Mouse (Mus musculus) mesoderm, embryonic 11.5 days (tissue): Measurements from ENCODE around the gene Cebpb.
"Not testable (repeated sequence)": the region's sequence is repeated elsewhere in the genome, so short reads cannot be mapped to it uniquely, and the experiment has no call there.

ENCODE experiments used
- DNase-seq: peaks from one replicate; pipeline ENCODE4 v3.0.0-alpha.2; 2012; ENCODE audit warnings: low read depth, low spot score

Cebpb gene

DNA sequence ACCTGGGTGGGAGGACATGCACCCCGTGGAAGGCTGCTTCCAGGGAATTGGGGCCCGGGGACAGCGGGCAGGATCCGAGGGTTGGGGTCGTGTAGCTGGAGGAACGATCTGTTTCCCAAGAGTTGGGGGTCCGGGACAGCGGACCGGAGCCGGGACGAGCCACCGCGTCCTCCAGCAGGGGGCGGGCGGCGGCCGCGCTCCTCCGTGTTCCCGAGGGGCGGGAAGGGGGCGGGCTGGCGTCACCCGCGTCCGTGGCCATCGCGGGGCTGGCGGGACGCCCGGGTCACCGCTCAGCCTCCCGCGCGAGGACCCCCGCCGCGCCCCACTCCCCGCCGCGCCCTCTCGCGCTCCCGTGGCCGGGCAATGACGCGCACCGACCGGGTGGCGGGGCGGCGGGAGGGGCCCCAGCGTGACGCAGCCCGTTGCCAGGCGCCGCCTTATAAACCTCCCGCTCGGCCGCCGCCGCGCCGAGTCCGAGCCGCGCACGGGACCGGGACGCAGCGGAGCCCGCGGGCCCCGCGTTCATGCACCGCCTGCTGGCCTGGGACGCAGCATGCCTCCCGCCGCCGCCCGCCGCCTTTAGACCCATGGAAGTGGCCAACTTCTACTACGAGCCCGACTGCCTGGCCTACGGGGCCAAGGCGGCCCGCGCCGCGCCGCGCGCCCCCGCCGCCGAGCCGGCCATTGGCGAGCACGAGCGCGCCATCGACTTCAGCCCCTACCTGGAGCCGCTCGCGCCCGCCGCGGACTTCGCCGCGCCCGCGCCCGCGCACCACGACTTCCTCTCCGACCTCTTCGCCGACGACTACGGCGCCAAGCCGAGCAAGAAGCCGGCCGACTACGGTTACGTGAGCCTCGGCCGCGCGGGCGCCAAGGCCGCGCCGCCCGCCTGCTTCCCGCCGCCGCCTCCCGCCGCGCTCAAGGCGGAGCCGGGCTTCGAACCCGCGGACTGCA, at the start of gene Cebpb:
Gene Cebpb, plus strand, starts transcription at position 418 of the 954 bp plus-strand sequence.
- DNase-seq, result peak; percentile 53

DNA sequence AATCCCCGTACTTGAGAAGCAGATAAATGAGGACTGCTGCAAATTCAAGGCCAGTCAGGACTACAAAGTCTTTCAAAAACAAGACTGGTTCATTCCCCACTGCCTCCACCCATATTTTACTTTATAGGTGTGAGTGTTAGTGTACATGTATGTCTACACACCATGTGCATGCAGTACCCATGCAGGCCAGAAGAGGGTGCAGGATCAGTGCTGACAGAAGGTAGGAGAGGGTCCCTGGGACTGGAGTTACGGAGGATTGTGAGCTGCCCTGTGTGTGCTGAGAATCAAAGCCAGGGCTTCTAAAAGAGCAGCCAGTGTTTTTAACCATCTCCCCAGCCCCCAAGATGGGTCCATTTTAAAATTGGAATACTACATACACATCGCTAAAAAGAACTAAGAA, 48.4 kb upstream of the Cebpb start:
- DNase-seq, result no peak

DNA sequence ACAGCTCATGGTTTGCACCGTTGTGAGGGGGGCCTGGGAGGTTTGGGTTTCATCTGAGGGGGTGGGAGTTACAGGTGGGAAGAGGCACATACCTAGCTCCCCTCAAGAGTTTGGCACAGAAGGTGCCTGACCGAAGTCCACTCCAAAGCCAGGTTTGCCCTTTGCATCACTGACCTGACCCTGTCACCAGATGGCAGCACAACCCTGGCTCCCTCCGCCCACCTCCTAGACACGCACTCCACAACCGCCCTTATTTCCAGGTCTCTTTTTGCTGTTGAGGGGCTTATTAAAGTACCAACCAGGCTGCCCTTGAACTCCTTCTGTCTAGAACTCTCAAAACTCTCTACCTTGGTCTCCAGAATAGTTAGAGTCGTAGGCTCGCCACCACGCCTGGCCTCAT, 47.4 kb upstream of the Cebpb start:
- no peak for DNase-seq

DNA sequence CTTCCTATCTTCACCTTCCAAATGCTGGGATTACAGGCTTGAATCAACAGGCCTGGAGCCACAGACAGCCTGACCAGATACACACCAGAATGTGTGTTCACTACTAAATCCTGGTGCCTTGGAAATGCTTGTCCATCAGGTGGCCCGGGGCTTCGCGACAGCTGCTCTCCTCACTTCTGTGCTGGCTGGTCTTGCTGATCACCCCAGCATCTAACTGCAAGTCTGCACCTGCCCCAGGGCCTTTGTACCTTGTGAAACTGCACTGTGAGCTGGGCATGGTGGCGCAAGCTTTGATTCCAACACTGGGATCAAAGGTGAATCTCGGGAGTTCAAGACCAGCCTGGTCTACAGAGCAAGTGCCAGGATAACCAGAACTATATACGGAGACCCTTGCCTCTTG, 46.6 kb upstream of the Cebpb start:
- DNase-seq, result no peak

DNA sequence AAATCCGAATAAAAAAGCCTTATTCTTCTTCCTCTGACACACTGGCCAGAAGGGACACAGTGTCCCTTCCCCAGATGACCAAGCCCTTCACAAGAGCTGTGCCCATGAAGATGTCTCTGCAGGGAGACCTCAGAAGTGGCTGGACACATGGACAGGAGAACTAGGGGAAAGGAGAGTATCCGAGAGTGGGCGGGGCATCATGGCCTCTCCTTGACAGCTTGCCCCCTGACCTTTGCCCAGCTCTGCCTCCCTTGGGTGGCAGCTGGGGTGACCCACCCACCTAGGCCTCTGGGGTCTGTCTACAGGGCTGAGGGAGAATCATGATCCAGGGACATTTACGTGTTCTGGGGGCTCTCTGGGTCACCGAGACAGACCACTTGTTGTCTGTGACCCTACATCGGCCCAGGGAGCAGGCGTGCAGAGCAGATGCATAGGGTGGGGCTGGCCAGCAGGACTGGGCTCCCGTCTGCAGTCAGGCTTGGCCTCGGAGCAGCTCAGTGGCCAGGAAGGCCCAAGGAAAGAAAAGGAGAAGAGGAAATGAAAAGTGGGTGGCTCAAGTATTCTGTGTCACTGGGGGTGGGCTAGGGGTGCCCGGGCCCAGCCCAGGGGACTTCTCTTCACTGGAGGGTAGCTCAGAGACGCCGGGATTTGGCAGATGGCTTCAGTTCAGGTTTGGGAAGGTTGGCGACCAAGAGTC, 45.2 kb upstream of the Cebpb start:
- not testable (repeated sequence) for DNase-seq

DNA sequence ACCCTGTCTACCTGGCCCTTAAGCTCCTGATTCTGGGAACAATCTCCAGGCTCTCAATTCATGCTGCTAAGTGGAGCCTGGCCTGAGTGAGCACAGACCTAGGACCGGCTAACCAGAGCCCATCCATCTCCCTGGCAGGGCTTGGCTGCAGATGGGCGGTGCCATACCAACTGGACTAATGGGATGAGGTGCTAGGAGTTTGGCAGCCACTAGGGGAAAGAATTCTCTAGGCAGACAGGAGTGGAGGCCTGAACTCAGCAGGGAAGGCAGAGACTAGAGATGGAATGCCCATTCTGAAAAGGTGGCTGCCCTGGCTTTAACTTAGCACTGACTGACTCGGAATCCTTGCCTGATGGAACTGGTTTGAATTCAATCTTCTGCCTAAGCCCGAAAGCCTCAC, 42.3 kb upstream of the Cebpb start:
- no peak for DNase-seq

DNA sequence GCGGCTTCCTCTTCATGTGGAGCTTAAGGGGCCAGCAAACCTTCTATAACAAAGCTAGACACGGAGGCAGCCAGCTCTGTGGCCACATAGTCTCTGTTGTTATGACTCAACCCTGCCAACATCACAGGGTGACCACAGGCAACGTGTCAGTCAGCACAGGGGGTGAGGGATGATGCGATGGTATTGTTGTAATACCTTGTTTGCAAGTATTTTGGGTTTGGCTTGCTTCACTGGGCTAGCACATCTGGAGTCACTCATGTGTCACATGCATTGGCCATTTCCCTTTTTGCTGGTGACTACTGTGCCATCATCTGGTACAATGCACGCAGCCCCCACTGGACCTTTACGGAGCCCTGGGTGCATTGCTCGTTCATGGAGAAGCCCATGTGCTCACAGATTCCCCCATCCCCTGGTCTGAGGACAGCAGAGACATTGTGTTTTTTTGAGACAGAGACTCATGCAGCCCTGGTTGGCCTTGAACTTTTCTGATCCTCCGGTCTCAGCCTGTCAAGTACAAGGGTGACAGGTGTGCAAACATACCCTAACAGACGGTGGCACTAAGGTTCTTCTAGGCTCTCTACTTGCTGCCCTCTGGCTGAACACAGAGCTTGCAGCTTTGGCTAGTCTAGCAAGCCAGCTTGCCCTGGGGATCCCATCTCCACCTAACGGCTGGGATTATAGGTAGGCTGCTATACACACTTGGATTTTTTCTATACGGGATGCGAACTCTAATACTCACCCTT, 39.3 kb upstream of the Cebpb start:
- no peak for DNase-seq

DNA sequence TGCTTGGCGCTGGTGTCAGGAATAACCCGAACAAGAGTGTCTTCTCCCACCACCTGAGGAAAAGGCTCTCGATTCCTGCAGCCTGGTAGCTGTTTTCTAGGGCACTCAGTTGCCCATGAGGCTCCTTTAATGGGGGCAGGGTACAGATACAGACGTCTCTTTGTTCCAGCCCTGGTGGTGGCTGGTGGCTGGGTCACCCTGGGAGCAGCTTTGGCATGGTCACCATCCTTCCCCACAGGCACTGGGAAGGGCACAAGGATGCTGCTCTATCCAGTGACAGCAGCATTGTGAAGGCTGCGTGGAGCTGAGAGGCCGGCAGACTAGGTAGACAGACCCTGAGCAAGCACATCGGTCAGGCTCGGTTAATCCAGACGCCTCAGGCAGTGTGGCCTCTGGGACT, 37.1 kb upstream of the Cebpb start:
- no peak for DNase-seq

DNA sequence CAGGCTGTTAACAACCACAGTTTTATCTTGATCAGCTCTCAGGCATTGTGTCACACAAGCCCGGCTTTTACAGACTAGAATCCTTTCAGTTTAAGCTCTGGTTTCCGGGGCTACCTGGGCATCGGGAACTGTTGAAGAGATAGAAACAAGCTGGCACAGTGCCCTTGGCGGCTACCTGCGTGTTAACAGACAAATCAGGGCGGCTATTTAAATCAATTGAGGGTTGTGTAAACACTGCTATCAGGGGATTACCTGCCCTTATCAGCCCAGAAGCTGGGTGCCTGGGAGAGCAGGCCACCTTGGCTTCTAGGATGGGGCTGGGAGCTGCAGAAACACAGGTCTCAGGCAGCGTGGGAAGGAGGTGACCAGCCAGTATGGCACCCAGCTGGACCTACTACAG, 36.0 kb upstream of the Cebpb start:
- DNase-seq, result no peak

DNA sequence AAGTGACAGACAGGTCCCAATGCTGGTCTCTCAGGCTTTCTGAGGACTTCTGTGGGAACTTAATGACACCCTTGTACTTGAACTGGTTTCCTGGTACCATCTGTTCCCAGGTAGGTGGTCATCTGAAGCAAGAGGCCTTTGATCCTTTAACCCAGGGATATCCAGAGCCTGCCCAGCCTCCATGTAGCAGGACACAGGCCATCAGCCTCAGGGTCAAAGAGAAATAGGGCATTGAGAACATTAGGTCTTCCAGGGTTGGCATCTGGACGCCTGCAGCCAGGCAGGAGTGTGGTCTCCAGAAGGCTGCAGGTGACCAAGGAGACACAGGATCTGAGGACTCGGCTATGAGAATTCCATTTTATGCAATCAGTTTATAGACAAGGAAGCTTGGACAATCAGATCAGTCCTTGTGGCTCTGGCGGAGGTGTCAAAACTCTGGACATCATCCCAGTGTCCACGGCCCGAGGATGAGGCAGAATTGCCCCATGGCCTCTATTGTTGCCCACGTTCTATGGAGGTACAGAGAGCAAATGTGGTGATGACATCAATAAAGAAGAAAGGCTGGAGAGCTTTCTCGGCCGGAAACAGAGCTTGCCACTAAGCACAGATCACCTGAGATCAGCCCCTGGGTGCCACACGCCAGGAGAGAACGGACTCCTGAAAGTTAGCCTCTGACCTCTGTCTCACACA, 33.7 kb upstream of the Cebpb start:
- DNase-seq, result no peak

DNA sequence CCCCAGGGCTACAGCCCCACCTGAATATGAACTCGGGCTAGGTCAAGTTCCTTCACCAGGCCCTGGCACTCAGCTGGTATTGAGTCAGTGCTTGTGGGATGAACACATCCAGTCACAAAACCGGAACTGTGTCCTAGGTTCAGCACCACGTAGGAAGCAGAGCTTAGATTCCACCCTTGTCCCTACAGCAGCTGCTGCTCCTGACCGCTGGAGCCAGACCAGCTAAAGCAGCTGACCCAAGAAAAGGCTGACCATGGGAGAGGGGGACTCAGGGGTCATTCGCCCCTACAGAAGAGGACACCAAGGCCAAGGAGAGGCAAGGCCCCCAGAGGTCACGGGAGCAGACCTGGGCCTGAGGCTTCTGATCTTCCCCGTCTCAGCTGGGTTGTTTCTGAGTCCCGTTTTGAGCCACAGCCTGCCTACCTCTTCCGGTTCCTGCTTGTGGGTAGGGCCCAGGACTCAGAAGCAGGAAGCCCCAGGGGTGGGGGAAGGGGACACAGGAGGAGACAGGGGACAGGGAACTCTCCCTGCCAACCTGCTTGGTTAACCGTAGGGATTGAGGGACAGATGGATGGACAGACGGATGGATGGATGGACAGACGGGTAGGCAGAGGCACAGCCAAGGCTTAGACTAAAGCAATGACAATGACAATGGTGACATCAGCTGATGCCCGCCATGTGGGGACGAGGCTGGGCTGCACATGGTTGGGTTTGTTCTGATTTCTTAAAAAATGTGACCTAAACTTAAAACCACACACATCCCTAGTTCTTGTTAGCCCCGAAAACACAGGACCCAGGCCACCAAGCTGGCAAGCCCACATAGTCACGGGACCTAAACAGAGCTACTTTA, 31.9 kb upstream of the Cebpb start:
- no peak for DNase-seq

DNA sequence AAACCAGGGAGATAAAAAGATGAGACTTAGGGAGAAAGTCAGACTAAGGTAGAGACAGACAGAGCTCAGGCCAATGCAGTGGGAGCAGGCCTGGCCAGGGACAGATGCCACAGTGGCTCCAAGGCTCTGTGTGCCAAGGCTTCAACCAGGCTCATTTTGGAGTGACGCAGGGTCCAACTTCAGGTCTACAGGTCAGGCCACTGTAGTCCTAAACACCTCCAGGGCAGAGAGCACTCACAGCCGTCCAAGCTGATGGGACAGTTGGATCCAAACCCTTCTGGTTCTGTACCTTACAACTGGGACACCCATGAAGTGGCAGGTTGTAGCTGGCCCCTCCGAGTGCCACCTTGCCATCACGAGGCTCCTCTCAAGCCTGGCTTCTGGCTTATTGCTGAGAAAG, 30.7 kb upstream of the Cebpb start:
- DNase-seq, result no peak

DNA sequence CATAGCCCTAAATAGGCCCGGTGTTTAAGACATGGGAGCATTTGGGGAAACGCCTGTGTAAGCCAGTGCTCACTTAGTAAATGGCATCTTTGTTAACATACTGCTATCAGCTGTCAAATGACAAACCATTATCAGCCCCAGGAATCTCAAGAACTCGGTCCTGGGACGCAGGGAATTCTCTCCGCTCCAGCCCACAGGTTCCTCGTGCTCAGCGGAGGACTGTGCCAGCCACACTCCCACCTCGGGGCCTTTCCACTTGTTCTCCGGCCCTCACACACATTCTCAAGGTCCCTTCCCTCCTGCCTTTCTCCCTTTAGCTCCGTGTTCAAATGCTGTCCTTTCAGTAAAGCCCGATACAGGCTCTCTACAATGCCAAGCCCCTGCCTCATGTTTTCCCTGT, 30.0 kb upstream of the Cebpb start:
- no peak for DNase-seq

DNA sequence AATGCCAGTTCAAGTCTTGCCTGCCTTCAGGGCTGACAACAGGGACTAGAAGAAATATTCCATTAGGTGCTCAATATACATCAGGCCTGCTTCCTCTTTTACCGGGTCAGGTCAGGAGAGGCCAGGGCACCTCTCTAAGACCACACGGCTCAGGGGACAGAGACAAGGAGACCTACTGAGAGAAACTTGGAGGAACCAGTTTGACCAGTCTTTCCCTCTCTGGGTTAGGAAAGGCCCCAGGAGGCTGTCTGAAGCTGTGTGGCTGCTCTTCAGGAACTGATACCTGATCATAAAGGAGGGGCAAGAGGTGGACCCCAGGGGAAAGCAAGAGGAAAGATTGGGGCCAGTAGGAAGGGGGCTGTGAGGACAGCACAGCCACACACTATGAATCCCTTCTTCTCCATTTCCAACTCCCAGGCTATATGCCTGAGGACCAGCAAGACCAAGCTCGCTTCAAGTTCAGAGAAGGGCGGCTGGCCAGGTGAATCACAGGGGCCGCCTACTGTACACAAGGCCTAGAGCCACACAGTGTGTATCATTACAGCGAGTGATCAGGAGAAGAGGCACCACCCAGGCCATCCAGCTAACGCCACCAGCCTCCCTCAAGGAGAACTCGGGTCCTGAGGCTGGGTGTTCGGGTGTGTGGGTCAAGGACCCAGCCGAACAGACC, 29.4 kb upstream of the Cebpb start:
- no peak for DNase-seq

DNA sequence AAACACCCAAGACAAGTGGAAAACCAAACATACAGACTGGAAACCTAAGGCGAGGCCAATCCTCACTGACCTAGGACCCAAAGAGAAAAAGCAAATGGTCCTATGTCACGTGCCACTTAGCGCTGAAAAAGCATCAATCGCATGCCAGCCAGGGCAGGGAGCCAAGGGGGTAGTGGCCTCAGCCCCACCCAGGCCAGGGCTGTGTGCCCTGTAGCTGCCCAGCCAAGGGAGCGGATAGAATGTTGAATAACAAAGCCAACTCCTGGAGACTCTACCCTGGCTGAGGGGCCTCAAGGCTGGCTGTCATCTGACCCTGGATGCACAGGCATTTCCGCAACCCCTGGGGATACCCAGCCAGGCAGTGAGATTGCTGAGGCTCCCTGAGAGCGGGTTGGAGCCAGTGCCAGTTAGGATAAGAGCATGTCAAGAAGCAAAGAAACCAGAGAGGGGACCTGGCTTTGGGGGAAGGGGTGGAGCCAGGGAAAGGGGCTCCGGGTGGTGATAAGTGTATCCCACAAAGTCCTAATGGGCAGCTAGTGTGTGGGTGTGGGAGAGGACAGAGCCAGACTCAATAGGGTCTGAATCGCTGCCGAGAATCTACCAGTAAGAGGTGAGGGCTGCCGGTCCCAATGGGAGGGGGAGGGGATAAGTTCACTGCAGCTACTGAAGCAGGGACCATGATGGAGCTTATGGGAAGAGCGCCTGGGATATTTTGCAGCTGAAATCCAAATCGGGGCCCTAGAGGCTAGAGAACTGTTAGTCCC, 28.7 kb upstream of the Cebpb start:
- DNase-seq, result peak; percentile 31

DNA sequence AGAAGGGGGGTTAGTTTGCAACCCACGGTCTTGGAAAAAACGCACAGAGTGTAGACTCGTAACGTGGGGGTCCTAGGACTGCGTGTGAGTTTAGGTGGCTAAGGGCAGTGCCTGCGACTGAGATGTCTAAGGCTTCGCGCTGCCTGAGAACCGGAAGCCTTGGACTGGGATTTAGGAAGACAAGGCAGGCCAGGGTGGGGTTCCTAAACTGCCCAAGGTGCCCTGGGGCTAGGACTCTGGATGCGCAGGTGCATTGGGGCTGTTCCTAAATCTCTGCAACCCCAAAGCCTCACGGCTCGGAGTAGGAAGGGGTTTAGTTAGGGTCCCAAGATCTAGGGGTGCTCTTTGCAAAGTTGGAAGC, 28.1 kb upstream of the Cebpb start:
- peak; percentile 37 for DNase-seq

DNA sequence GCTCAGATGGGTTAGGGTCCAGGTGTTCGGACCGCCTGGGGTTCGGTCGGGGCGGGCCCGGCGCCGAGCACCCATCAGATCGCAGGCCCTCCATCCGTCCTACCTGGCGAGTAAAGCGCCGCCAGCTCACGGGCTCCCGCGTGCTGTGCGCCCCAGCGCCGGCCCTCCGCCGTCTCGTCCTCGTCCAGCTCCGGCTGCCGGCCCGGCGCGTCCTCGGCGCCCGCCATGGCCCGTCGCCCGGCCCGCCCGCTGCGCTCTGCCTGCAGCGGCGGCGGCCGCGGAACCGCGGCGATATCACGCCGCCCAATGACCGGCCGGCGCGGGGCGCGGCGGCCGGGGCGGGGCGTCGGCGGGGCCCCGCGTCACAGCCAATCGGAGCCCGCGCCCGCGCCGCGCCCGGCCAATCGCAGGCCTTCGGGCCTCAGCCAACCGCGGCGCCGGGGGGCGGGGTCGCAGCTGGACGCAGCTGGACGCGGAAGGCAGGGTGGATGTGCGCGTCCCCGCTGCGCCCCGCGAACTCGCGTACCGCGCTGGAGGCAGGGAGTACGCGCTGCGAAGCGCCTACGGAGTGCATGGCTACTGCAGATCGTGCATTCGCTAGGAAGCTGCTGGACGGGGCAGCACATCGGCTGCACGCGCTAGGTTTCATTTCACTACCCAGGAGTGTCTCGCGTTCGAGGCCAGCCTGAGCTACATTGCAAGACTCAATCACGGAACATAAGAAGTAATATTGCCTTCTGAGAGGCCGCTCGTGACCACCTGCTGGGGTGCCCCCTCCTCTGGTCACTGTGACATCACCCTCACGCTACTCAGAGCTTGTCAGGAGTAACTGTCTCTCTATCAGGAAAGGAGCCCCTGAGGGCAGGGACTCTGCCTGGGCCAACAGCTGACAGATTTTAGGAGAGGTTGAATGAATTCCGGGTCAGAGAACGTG, 27.2 kb upstream of the Cebpb start, which contains the start of gene Gm20431:
Gene Gm20431, minus strand, starts transcription at position 227 of the 934 bp plus-strand sequence.
- DNase-seq, result peak; percentile 95

DNA sequence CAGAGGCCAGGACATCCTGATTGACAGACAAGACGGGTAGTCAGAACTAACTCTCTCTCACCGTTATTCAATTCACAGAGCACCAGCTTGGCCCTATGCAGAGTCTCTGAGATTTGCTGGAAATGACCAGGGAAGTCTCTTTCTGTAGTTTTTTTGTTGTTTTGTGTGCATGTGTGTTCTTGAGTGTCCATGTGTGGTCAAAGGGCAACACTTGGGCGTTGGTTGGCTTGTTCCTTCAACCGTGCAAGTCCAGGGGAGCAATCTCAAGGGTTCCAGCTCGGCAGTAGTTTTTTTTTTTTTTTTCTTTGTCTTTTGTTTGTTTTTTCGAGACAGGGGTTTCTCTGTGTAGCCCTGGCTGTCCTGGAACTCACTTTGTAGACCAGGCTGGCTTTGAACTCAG, 26.0 kb upstream of the Cebpb start:
- no peak for DNase-seq
